Mouse (Mus musculus) heart, embryonic 13.5 days (tissue): ENCODE measurements around the gene 6430531B16Rik. TPM values are rescaled to one million over a fixed set of nuclear protein-coding genes. Genes with fewer than 3 reads are reported as not detected.
A peak's percentile ranks its signal among the peaks of the same experiment; 100 is the strongest.

ENCODE experiments used
- ATAC-seq: fragments of 200-750 bp; cut with Nextera tagmentation; 2 replicates; pipeline ENCODE4 v1.8.0; 2017; ENCODE audit warnings: moderate TSS enrichment; ENCODE audit not compliant: insufficient number of reproducible peaks, low FRiP score, low TSS enrichment; ENCODE audit errors: extremely low read depth
- H3K27ac ChIP-seq: fragments of 300-500 bp; sonication (generic); replicated peaks from 2 replicates; pipeline ENCODE4 v1.5.1; 2015; ENCODE audit warnings: moderate library complexity, mild to moderate bottlenecking, inconsistent platforms
- H3K27me3 ChIP-seq: fragments of 300-500 bp; sonication (generic); replicated peaks from 2 replicates; pipeline ENCODE4 v1.6.1; 2015; ENCODE audit warnings: mild to moderate bottlenecking, inconsistent platforms
- H3K36me3 ChIP-seq: fragments of 300-500 bp; sonication (generic); 2 replicates; pipeline ENCODE4 v1.6.1; 2015; ENCODE audit warnings: mild to moderate bottlenecking, inconsistent platforms
- H3K4me1 ChIP-seq: fragments of 300-500 bp; sonication (generic); 2 replicates; pipeline ENCODE4 v1.6.1; 2015; ENCODE audit warnings: inconsistent platforms
- H3K4me2 ChIP-seq: fragments of 300-500 bp; sonication (generic); 2 replicates; pipeline ENCODE4 v1.6.1; 2015; ENCODE audit warnings: inconsistent platforms, mild to moderate bottlenecking, moderate library complexity
- H3K4me3 ChIP-seq: fragments of 300-500 bp; sonication (generic); 2 replicates; pipeline ENCODE4 v1.5.1; 2015; ENCODE audit warnings: moderate library complexity, mild to moderate bottlenecking, inconsistent platforms
- H3K9ac ChIP-seq: fragments of 300-500 bp; sonication (generic); 2 replicates; pipeline ENCODE4 v1.6.1; 2015; ENCODE audit warnings: inconsistent platforms, mild to moderate bottlenecking, moderate library complexity
- H3K9me3 ChIP-seq: fragments of 300-500 bp; sonication (generic); 2 replicates; pipeline ENCODE4 v1.6.1; 2016; ENCODE audit warnings: inconsistent platforms
- WGBS: fragments of 180-500 bp; shearing (Covaris S2); methylation state at CpG from one replicate; pipeline ENCODE4 v1.1.7; 2015; ENCODE audit warnings: mixed read lengths; 5-methylcytosine and 5-hydroxymethylcytosine counted together
- polyA plus RNA-seq: library from polyadenylated mRNA; unstranded; fragments of >200 nt; fragmentation: Nextera tagmentation; extraction: Ambion mirVana; gene quantifications from 2 replicates; pipeline ENCODE4 v1.2.1, GENCODE M21; 2015

The 6430531B16Rik gene
- 0.28 TPM in 1 of 2 replicates, not detected in the other for polyA plus RNA-seq

- Histone ChIP-seq H3K36me3 (no peaks in the 10 kb centered on the region), H3K4me3 (peak within 1 kb of the TSS; percentile 66), H3K9ac (peak within 1 kb of the TSS; percentile 78), H3K4me2 (peak within 1 kb of the TSS; percentile 94), H3K4me1 (peaks cover 7% of the 10 kb centered on the region), H3K9me3 (no peaks in the 10 kb centered on the region), H3K27me3 (peaks cover 68% of the 10 kb centered on the region), H3K27ac (no peak within 1 kb of the TSS)
- WGBS, result 6% methylated on average over 32 of the region's 32 CpGs
- peak; percentile 55 for ATAC-seq
Measured at GRCm38 (mm10) chr7:139978278-139978892, at the start of gene 6430531B16Rik. 6430531B16Rik (minus strand) TSS chr7:139978755.

DNA sequence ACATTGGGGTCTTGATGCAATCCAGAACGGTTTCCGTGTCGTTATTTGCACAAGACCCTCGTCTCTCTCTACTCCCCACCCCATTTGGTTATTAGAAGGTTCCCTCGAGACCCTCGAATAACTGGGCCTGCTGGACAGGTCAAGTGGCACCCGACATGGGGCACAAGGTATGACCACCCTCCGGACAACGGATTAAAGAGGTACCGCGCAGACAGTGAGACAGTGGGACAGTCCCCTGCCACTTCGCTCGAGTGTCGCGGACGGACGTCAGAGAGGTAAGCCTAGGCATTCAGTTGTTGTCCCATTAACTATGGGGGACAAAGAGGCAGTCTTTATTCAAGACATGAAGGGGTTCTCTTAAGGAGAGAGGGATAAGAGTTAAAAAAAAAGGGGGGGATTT lies 32.8 kb upstream of the 6430531B16Rik start:
- peaks cover 53% of the 10 kb centered on the region for H3K36me3 ChIP-seq
- WGBS, result 96% methylated on average over 17 of the region's 17 CpGs
- H3K9me3 ChIP-seq, result no peaks in the 10 kb centered on the region
- no peak overlapping the region for H3K9ac ChIP-seq
- H3K4me1 ChIP-seq, result no peaks in the 10 kb centered on the region
- H3K4me3 ChIP-seq, result no peak overlapping the region
- no peak overlapping the region for H3K27ac ChIP-seq
- no peak overlapping the region for H3K4me2 ChIP-seq
- ATAC-seq, result no peak
- no peaks in the 10 kb centered on the region for H3K27me3 ChIP-seq

- H3K4me1 ChIP-seq, result no peaks in the 10 kb centered on the region
- H3K4me3 ChIP-seq, result no peak overlapping the region
- no peak overlapping the region for H3K4me2 ChIP-seq
- H3K27ac ChIP-seq, result no peak overlapping the region
- H3K27me3 ChIP-seq, result no peaks in the 10 kb centered on the region
- H3K36me3 ChIP-seq, result peaks cover 80% of the 10 kb centered on the region
- no peaks in the 10 kb centered on the region for H3K9me3 ChIP-seq
- 90% methylated on average over 9 of the region's 9 CpGs for WGBS
- no peak for ATAC-seq
- no peak overlapping the region for H3K9ac ChIP-seq
Measured at GRCm38 (mm10) chr7:140007781-140008180, 29.2 kb upstream of the 6430531B16Rik start.

GRCm38 (mm10) chr7:140006861-140007611 lies 28.5 kb upstream of the 6430531B16Rik start:
- no peaks in the 10 kb centered on the region for H3K4me1 ChIP-seq
- H3K4me2 ChIP-seq, result no peak overlapping the region
- H3K9me3 ChIP-seq, result no peaks in the 10 kb centered on the region
- WGBS, result 87% methylated on average over 9 of the region's 9 CpGs
- H3K27ac ChIP-seq, result no peak overlapping the region
- no peak for ATAC-seq
- H3K9ac ChIP-seq, result no peak overlapping the region
- H3K4me3 ChIP-seq, result no peak overlapping the region
- H3K27me3 ChIP-seq, result no peaks in the 10 kb centered on the region
- peaks cover 87% of the 10 kb centered on the region for H3K36me3 ChIP-seq

DNA sequence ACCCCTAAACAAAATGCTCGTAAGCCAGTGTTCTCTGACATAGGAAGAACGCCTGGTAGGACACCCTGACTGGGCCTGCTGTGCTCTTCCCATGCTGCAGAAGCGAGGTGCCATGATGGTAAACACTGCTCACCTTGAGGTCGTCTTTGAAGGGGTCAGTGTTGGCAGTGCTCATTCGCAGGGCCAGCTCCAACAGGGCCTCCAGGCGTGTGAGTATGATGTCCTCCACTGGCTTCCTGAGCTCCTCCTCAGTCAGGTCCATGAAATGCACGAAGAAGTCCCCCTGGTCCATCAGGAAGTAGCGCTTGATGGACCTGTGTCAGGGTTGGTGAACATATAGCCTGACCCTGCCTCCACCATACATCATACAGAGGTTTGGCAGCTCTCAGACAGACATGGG lies 26.1 kb upstream of the 6430531B16Rik start:
- Histone ChIP-seq H3K36me3 (peaks cover 88% of the 10 kb centered on the region), H3K27ac (no peak overlapping the region)

DNA sequence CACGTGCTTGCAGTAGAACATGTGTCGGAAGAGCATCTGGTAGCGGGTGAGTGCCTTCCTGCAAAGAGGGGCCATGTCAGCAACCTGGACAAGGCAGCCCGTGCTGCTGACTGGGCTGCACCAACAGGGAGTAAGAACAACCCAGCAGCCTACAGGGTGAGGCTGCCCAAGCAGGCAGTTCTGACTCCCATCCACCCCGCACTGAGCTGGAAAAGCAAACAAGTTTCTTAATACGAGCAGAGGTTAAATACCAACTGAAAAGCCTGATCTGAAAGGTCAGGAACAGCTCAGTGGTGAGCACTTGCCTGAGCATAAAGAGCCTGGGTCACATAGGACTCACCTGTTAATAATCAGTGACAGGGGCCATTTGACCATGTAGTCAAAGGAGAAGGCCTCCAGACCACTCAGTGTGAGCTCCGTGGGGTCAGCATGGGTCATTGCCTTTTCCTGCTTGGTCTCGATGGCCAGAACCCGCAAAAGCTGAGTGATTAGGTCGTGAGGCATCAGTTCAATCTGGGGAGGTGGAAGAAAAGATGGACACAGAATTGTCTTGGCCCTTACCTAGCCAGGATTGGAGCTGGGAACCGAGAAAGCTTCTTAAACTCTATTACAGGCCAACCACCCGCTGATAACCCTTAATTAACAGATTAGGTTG lies 22.7 kb upstream of the 6430531B16Rik start:
- no peak overlapping the region for H3K27ac ChIP-seq
- 85% methylated on average over 12 of the region's 12 CpGs for WGBS
- H3K9ac ChIP-seq, result no peak overlapping the region
- no peak for ATAC-seq
- no peaks in the 10 kb centered on the region for H3K27me3 ChIP-seq
- H3K4me3 ChIP-seq, result no peak overlapping the region
- no peaks in the 10 kb centered on the region for H3K9me3 ChIP-seq
- no peak overlapping the region for H3K4me2 ChIP-seq
- no peaks in the 10 kb centered on the region for H3K4me1 ChIP-seq
- H3K36me3 ChIP-seq, result peaks cover 97% of the 10 kb centered on the region

More for the DNA sequence above, 26.1 kb upstream of the 6430531B16Rik start:
- H3K4me1 ChIP-seq, result no peaks in the 10 kb centered on the region
- H3K9me3 ChIP-seq, result no peaks in the 10 kb centered on the region
- no peak overlapping the region for H3K9ac ChIP-seq
- H3K27me3 ChIP-seq, result no peaks in the 10 kb centered on the region
- H3K4me3 ChIP-seq, result no peak overlapping the region
- ATAC-seq, result no peak
- WGBS, result 86% methylated on average over 8 of the region's 8 CpGs
- no peak overlapping the region for H3K4me2 ChIP-seq

GRCm38 (mm10) chr7:139998691-139999350 lies 20.3 kb upstream of the 6430531B16Rik start:
- WGBS, result 91% methylated on average over 13 of the region's 13 CpGs
- peaks cover 92% of the 10 kb centered on the region for H3K36me3 ChIP-seq

GRCm38 (mm10) chr7:139994676-139995075 lies 16.1 kb upstream of the 6430531B16Rik start:
- WGBS, result 22% methylated on average over 3 of the region's 3 CpGs
- H3K36me3 ChIP-seq, result peaks cover 56% of the 10 kb centered on the region
- H3K9me3 ChIP-seq, result no peaks in the 10 kb centered on the region
- no peak overlapping the region for H3K9ac ChIP-seq
- ATAC-seq, result no peak
- H3K27me3 ChIP-seq, result peaks cover 17% of the 10 kb centered on the region
- no peak overlapping the region for H3K27ac ChIP-seq
- no peaks in the 10 kb centered on the region for H3K4me1 ChIP-seq
- no peak overlapping the region for H3K4me3 ChIP-seq
- H3K4me2 ChIP-seq, result no peak overlapping the region

More at GRCm38 (mm10) chr7:139998691-139999350, 20.3 kb upstream of the 6430531B16Rik start:
- H3K4me1 ChIP-seq, result no peaks in the 10 kb centered on the region
- no peaks in the 10 kb centered on the region for H3K9me3 ChIP-seq
- H3K9ac ChIP-seq, result no peak overlapping the region
- H3K4me3 ChIP-seq, result no peak overlapping the region
- no peak for ATAC-seq
- no peak overlapping the region for H3K4me2 ChIP-seq
- H3K27me3 ChIP-seq, result no peaks in the 10 kb centered on the region
- no peak overlapping the region for H3K27ac ChIP-seq

- Histone ChIP-seq H3K9ac (no peak overlapping the region), H3K27ac (no peak overlapping the region), H3K4me2 (no peak overlapping the region), H3K27me3 (peaks cover 20% of the 10 kb centered on the region), H3K4me1 (no peaks in the 10 kb centered on the region), H3K36me3 (peaks cover 52% of the 10 kb centered on the region), H3K4me3 (no peak overlapping the region), H3K9me3 (no peaks in the 10 kb centered on the region)
- ATAC-seq, result no peak
- 78% methylated on average over 4 of the region's 4 CpGs for WGBS
Measured at GRCm38 (mm10) chr7:139994202-139994601, 15.6 kb upstream of the 6430531B16Rik start.

DNA sequence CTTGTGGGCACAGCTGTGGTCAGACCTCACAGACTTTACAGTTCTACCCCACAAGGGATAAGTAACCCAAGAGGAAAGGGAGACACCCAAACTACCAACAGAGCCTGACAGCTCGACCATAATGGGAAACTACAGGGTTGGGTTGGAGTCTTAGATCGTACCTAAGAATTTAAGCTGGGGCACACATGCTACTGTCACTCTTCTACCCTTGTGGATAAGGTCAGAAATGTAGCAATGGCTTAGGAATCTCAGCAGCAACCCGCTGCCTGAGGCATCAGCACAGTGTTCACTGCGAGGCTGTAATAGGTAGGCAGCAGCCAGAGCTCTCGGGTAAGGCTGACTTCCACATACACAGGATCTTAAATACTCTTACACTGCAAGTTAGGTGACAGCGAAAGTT lies 15.0 kb upstream of the 6430531B16Rik start:
- Histone ChIP-seq H3K36me3 (peaks cover 45% of the 10 kb centered on the region), H3K4me3 (no peak overlapping the region), H3K9me3 (no peaks in the 10 kb centered on the region), H3K4me1 (no peaks in the 10 kb centered on the region), H3K4me2 (no peak overlapping the region), H3K27ac (no peak overlapping the region), H3K9ac (no peak overlapping the region), H3K27me3 (peaks cover 27% of the 10 kb centered on the region)
- WGBS, result 83% methylated on average over 6 of the region's 6 CpGs
- ATAC-seq, result no peak

- no peak within 1 kb of the TSS for H3K9ac ChIP-seq
- H3K4me1 ChIP-seq, result no peaks in the 10 kb centered on the region
- H3K27me3 ChIP-seq, result peaks cover 38% of the 10 kb centered on the region
- peaks cover 34% of the 10 kb centered on the region for H3K36me3 ChIP-seq
- 26% methylated on average over 7 of the region's 7 CpGs for WGBS
- no peak within 1 kb of the TSS for H3K4me3 ChIP-seq
- H3K4me2 ChIP-seq, result no peak within 1 kb of the TSS
- H3K27ac ChIP-seq, result no peak within 1 kb of the TSS
- ATAC-seq, result no peak
- H3K9me3 ChIP-seq, result no peaks in the 10 kb centered on the region
Measured at GRCm38 (mm10) chr7:139992406-139992805, 13.9 kb upstream of the 6430531B16Rik start, which contains the start of gene Adam8. Adam8 (minus strand) TSS chr7:139992562.
